Mouse (Mus musculus): ENCODE measurements around the gene Olfr845. TPM values are rescaled to one million over a fixed set of nuclear protein-coding genes. Genes with fewer than 3 reads are reported as not detected.

Olfr845 gene
- total RNA-seq (2021), result not detected
- long read RNA-seq, experiment 1, result 0 reads
- long read RNA-seq, experiment 2, result 0 reads

DNA sequence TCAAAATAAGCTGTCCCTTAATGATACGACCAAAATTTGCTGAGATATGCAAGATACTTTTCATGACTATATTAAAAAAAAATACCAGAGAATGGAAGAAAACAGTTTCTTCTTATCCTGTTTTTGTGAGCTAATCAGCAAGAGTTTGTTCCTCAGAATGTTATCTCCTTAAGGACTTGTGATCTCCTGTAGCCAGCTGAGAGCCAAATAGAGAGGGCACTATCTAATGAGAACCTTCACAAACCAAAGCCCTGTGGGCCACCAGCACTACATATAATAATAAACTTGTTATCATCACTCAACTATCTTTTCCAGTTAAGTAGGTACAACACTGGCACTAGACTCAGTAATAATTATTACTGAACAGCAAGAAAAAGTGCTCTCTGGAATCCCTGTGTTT lies at the start of gene Olfr845:
Gene Olfr845 (plus strand): TSS at position 301 of the 400 bp plus-strand sequence.
- no peak for DNase-seq (ENCODE audit: low spot score in 2 of 2)

GRCm38 (mm10) chr9:19316047-19316446 lies 20.2 kb upstream of the Olfr845 start, which contains the start of gene Olfr844:
Olfr844 (plus strand) TSS chr9:19316347.
- DNase-seq (ENCODE audit: low spot score in 2 of 2), result no peak

DNA sequence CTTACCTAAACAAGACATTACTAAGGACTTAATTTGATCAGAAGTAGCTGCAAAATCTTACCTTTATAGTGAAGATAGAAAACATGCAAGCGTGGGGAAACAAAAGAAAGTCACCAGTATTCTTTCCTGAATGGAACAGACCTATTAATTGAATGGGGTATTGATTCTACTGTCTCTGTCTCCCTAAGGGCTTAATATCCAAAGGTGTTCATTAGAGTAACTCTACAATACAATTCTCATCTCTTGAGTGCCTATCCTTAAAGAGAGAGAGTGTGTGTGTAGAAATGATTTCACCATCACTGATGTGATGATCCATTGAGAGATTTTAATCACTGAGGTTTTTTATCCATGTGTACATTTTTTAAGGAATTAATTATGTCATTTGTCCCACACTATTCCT lies 27.6 kb downstream of the Olfr845 start, which contains the start of gene Olfr846:
Gene Olfr846 (minus strand): TSS at position 101 of the 400 bp plus-strand sequence.
- no peak for DNase-seq (ENCODE audit: low spot score in 2 of 2)

DNA sequence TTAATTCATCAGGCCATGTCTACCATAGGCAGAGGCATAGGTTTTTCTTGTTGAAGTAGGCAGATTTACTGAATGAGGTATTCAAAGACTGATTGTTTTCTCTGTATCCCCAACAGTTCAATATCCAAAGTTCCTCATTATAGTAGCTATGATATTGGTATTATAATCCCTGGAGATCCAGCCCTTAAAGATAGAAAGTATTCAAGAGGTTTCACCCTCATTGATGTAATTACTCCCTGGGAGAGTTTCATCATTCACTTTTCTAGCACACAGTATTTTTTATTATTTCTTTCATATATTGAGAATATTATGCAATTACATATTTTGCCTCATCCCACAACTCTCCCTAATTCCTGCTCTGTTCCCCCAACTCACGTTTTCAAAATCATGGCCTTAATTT lies 42.3 kb downstream of the Olfr845 start, which contains the start of gene Olfr847:
Gene Olfr847 (minus strand): TSS at position 101 of the 400 bp plus-strand sequence.
- no peak for DNase-seq (ENCODE audit: low spot score in 2 of 2)

Other genes with a start within 250 kb of the Olfr845 start
- gene Olfr836, start 216.1 kb upstream of the Olfr845 start, total RNA-seq (2021), result not detected
- gene Olfr837, start 200.1 kb upstream of the Olfr845 start, total RNA-seq (2021), result not detected
- not detected for gene Olfr839-ps1, start 159.1 kb upstream of the Olfr845 start, total RNA-seq (2021)
- not detected for gene Olfr843, start 84.5 kb upstream of the Olfr845 start, total RNA-seq (2021)
- not detected for gene Olfr844, start 20.1 kb upstream of the Olfr845 start, total RNA-seq (2021)
- gene Olfr846, start 27.5 kb downstream of the Olfr845 start, total RNA-seq (2021), result not detected
- not detected for gene Olfr847, start 42.2 kb downstream of the Olfr845 start, total RNA-seq (2021)
- gene Olfr849, start 103.8 kb downstream of the Olfr845 start, total RNA-seq (2021), result not detected
- not detected for gene Olfr850, start 141.8 kb downstream of the Olfr845 start, total RNA-seq (2021)
- not detected for gene Olfr851, start 156.8 kb downstream of the Olfr845 start, total RNA-seq (2021)
- gene Olfr853, start 204.6 kb downstream of the Olfr845 start, total RNA-seq (2021), result not detected
- not detected for gene Olfr854, start 230.9 kb downstream of the Olfr845 start, total RNA-seq (2021)
- not detected for gene Olfr855, start 246.2 kb downstream of the Olfr845 start, total RNA-seq (2021)